In genomic region chr17:29263840-29264633, GRCm38 (mm10) we compare ENCODE assay signal across 8 mouse cellular contexts. TPM values are rescaled to one million over a fixed set of nuclear protein-coding genes. Genes with fewer than 3 reads are reported as not detected.
A peak's percentile ranks its signal among the peaks of the same experiment; 100 is the strongest.
DNase-seq lines count a peak whose midpoint lies in the region; ATAC-seq lines count a peak whose summit lies in the region.

Gene Ppil1 (minus strand): TSS chr17:29264186.

- no peaks in the 10 kb centered on the region for H3K9me3 ChIP-seq in hindbrain, embryonic 16.5 days (ENCODE audit: control insufficient read depth, low read length)
- H3K9me3 ChIP-seq in megakaryocyte, embryonic 14.5 days = no peaks in the 10 kb centered on the region

- peak; percentile 95 for DNase-seq in ZHBTc4 (ENCODE audit: low read depth, low spot score)
- peak; percentile 82 for DNase-seq in cerebellum, postnatal 36 days
- peak; percentile 79 for DNase-seq in gastrocnemius, adult 18-20 months (ENCODE audit: low spot score)
- peak; percentile 55 to 72 for DNase-seq in left cerebral cortex, adult 8-10 months (ENCODE audit: low spot score in 2 of 2)
- DNase-seq in right cerebral cortex, postnatal 10 days (ENCODE audit: low spot score in 2 of 2) = peak; percentile 86 to 88
- DNase-seq in urinary bladder, postnatal 4 days (ENCODE audit: low spot score in 2 of 2) = peak; percentile 78 to 84

- peak within 1 kb of the TSS; percentile 81 for H3K4me2 ChIP-seq in hindbrain, embryonic 16.5 days (ENCODE audit: low read length)

- ATAC-seq in hindbrain, embryonic 16.5 days = peak; percentile 76

- H3K27ac ChIP-seq in hindbrain, embryonic 16.5 days (ENCODE audit: low read depth, low read length) = peak within 1 kb of the TSS; percentile 97

- H3K27me3 ChIP-seq in hindbrain, embryonic 16.5 days (replicated peaks; ENCODE audit: control insufficient read depth, insufficient read depth, low read length) = no peaks in the 10 kb centered on the region
- no peaks in the 10 kb centered on the region for H3K27me3 ChIP-seq in megakaryocyte, embryonic 14.5 days (replicated peaks)

- H3K4me1 ChIP-seq in hindbrain, embryonic 16.5 days (ENCODE audit: control insufficient read depth, insufficient read depth, low read depth, low read length) = peaks cover 23% of the 10 kb centered on the region
- H3K4me1 ChIP-seq in megakaryocyte, embryonic 14.5 days = peaks cover 75% of the 10 kb centered on the region

- H3K9ac ChIP-seq in hindbrain, embryonic 16.5 days (ENCODE audit: low read depth, low read length) = peak within 1 kb of the TSS; percentile 82

- WGBS in hindbrain, embryonic 16.5 days = 8% methylated on average over 38 of the region's 38 CpGs

- H3K36me3 ChIP-seq in hindbrain, embryonic 16.5 days (ENCODE audit: control insufficient read depth, insufficient read depth, low read length) = peaks cover 6% of the 10 kb centered on the region
- H3K36me3 ChIP-seq in megakaryocyte, embryonic 14.5 days (replicated peaks; ENCODE audit: low read length) = peaks cover 22% of the 10 kb centered on the region

- peak within 1 kb of the TSS; percentile 86 for H3K4me3 ChIP-seq in hindbrain, embryonic 16.5 days (ENCODE audit: low read length)
- peak within 1 kb of the TSS; percentile 97 for H3K4me3 ChIP-seq in megakaryocyte, embryonic 14.5 days (replicated peaks)

RNA-seq across cellular contexts. Expression of gene Ppil1, which starts in this region (rescaled TPM):
- total RNA-seq in gastrocnemius, adult 18-20 months (2021) = 1 to 10 TPM; 5.5 to 6.1 TPM
- polyA plus RNA-seq in hindbrain, embryonic 16.5 days (2015; fragmentation: Nextera tagmentation; extraction: Ambion mirVana) = 105 and 113 TPM in 2 replicates
- 10 to 100 TPM; 17.0 to 19.9 (median 19.5) TPM for total RNA-seq in left cerebral cortex, adult 8-10 months (2022)
- 21.6 and 33.2 TPM in 2 replicates for polyA plus RNA-seq in megakaryocyte, embryonic 14.5 days (2012; ENCODE audit: insufficient read depth, low replicate concordance)

Comparison
In these comparisons a context has a peak if more than half of its experiments do, and no peak if none do; other contexts are left out.
1. Peak in every context shown above with its lines: DNase-seq, ATAC-seq, H3K4me3 ChIP-seq and H3K27ac ChIP-seq.